Mouse (Mus musculus): ENCODE results near the gene Gdpd3.

DNA sequence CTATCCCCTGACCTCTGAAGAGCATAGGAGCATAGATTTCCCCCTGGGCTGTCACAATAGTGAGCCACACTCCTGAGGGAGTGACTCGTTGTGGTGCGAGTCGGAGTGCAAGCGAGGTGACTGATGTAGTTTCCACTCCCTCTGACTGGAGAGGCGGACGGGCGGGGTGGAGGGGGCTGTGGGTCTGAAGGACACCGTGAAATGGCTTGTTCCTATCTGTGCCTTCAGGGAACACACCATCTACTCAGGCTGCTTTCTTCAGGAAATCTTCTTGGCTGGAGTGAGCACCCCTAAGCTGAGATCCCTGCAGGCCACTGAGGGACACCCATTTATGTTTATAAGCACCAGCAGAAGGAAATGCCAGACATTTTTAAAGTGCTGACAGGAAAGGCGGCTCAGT, 56.6 kb downstream of the Gdpd3 start:
- TF ChIP-seq CTCF (IDR thresholded peaks at IDR 0.05; ENCODE audit: extremely low read depth, insufficient read depth, insufficient read length, insufficient replicate concordance) (no peak), POLR2A (IDR thresholded peaks at IDR 0.05; ENCODE audit: low read depth, low read length) (no peak)
